Mouse (Mus musculus): ENCODE results near the gene Egfem1. TPM values are rescaled to one million over a fixed set of nuclear protein-coding genes. Genes with fewer than 3 reads are reported as not detected.

Gene Egfem1
- polyA plus RNA-seq, 1 experiment from 2014 or later: 0.92 TPM

- Histone ChIP-seq H3K36me3 (no peaks in the 10 kb centered on the region), H3K27me3 (ENCODE audit: insufficient read depth, poor library complexity, severe bottlenecking) (no peaks in the 10 kb centered on the region), H3K27ac (no peak overlapping the region), H3K9me3 (no peaks in the 10 kb centered on the region), H3K4me1 (no peaks in the 10 kb centered on the region), H3K4me3 (no peak overlapping the region)
- DNase-seq (ENCODE audit: low spot score): no peak
- WGBS: 84% methylated on average over 1 of the region's 1 CpGs
Observed at GRCm38 (mm10) chr3:29731509-29731908, 649.7 kb downstream of the Egfem1 start.

- no peak for DNase-seq (ENCODE audit: low spot score)
- Histone ChIP-seq H3K4me1 (no peaks in the 10 kb centered on the region), H3K27ac (no peak overlapping the region), H3K9me3 (no peaks in the 10 kb centered on the region), H3K27me3 (ENCODE audit: insufficient read depth, poor library complexity, severe bottlenecking) (no peaks in the 10 kb centered on the region), H3K4me3 (no peak overlapping the region), H3K36me3 (no peaks in the 10 kb centered on the region)
- 73% methylated on average over 4 of the region's 4 CpGs for WGBS
Observed at GRCm38 (mm10) chr3:29732626-29733025, 650.8 kb downstream of the Egfem1 start.

GRCm38 (mm10) chr3:29734251-29734650 lies 652.4 kb downstream of the Egfem1 start:
- Histone ChIP-seq H3K4me3 (no peak overlapping the region), H3K27ac (no peak overlapping the region), H3K4me1 (no peaks in the 10 kb centered on the region), H3K27me3 (ENCODE audit: insufficient read depth, poor library complexity, severe bottlenecking) (no peaks in the 10 kb centered on the region), H3K36me3 (no peaks in the 10 kb centered on the region), H3K9me3 (no peaks in the 10 kb centered on the region)
- WGBS: 36% methylated on average over 6 of the region's 6 CpGs
- DNase-seq (ENCODE audit: low spot score): no peak

GRCm38 (mm10) chr3:29739292-29739691 lies 657.5 kb downstream of the Egfem1 start:
- no peaks in the 10 kb centered on the region for H3K4me1 ChIP-seq
- H3K36me3 ChIP-seq: no peaks in the 10 kb centered on the region
- no peaks in the 10 kb centered on the region for H3K9me3 ChIP-seq
- H3K4me3 ChIP-seq: no peak overlapping the region
- WGBS: 33% methylated on average over 5 of the region's 5 CpGs
- H3K27me3 ChIP-seq (ENCODE audit: insufficient read depth, poor library complexity, severe bottlenecking): no peaks in the 10 kb centered on the region
- DNase-seq (ENCODE audit: low spot score): no peak
- no peak overlapping the region for H3K27ac ChIP-seq

MicroRNA genes within 50 kb of the gene (microRNA counts, 519-probe panel; counts per million panel counts)
- microRNA mmu-miR-551b: not detected

Small RNA genes lying within 50 kb of the gene (microRNA-seq; reads per million reads assigned to microRNA genes)
- gene Mir21b (not detected), gene Mir551b (1.0 reads per million)

Other genes starting within 250 kb of the Egfem1 start
- not detected in 2 replicates for gene Gm1527, start 189.4 kb upstream of the Egfem1 start, polyA plus RNA-seq (2016; fragmentation: Nextera tagmentation; extraction: Ambion mirVana)